Mouse (Mus musculus): ENCODE measurements around the gene Vmn2r44.
"Not testable (repeated sequence)": the region's sequence is repeated elsewhere in the genome, so short reads cannot be mapped to it uniquely, and the experiment has no call there.

The Vmn2r44 gene

DNA sequence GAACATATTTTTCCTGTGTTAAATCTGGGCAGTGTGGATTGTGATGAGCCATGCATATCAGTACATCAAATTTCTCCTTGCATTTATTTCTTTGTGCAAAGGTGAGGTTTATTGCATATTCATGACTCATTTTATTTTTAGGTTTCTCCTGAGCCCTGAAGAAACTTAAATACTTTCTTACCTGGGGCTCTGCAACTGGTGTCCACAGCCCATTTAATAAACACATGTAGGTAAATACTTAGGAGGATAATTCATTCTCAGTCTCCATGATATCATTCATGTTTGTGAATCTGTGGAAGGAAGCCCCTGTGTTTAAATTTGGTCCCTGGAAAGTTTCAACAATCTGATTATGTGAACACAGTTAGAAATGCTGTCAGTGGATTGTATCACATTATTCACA, at the start of gene Vmn2r44:
Gene Vmn2r44, minus strand, starts transcription at position 101 of the 400 bp plus-strand sequence.
- DNase-seq (ENCODE audit: low spot score) = not testable (repeated sequence)

DNA sequence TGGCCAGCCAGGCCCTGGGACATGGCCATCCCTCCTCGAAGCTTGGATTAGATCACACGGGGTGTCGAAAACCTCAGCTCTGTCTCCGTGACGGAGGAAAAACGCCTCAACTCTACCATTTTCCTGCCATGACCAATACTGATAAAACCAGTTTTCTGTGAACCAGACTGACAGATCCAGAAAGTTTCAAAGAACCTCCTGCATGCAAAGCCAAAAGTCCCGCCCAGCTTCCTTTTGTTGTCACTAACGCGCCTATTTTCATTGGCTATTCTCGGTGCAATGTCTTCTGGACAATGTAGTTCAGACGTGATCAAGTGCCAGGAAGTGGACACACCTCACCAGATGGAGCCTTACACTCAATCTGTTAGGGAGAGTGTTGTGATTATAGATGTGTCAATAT, 25.3 kb downstream of the Vmn2r44 start:
- peak; percentile 12 for DNase-seq (ENCODE audit: low spot score)
